Mouse (Mus musculus) hindbrain, embryonic 10.5 days (tissue): ENCODE results near the gene Nrp2. TPM values are rescaled to one million over a fixed set of nuclear protein-coding genes. Genes with fewer than 3 reads are reported as not detected.

Experiments used
- DNase-seq: peaks from one replicate; pipeline ENCODE4 v3.0.0-alpha.2; 2017; ENCODE audit warnings: low spot score
- H3K27ac ChIP-seq: fragments of 300-500 bp; sonication (generic); 2 replicates; pipeline ENCODE4 v1.5.1; 2016; ENCODE audit warnings: mild to moderate bottlenecking, moderate library complexity
- H3K27me3 ChIP-seq: fragments of 300-500 bp; sonication (generic); 2 replicates; pipeline ENCODE4 v1.6.1; 2016; ENCODE audit warnings: mild to moderate bottlenecking; ENCODE audit not compliant: poor library complexity, insufficient read depth, severe bottlenecking
- H3K36me3 ChIP-seq: fragments of 300-500 bp; sonication (generic); 2 replicates; pipeline ENCODE4 v1.6.1; 2016; ENCODE audit warnings: mild to moderate bottlenecking, moderate library complexity
- H3K4me1 ChIP-seq: fragments of 300-500 bp; sonication (generic); replicated peaks from 2 replicates; pipeline ENCODE4 v1.6.1; 2016; ENCODE audit warnings: mild to moderate bottlenecking
- H3K4me3 ChIP-seq: fragments of 300-500 bp; sonication (generic); 2 replicates; pipeline ENCODE4 v1.5.1; 2016; ENCODE audit warnings: mild to moderate bottlenecking, moderate library complexity
- H3K9me3 ChIP-seq: fragments of 300-500 bp; sonication (generic); 2 replicates; pipeline ENCODE4 v1.6.1; 2016; ENCODE audit warnings: mild to moderate bottlenecking, moderate library complexity
- WGBS: fragments of 180-500 bp; shearing (Covaris S2); methylation state at CpG from one replicate; pipeline ENCODE4 v1.1.7; 2016; 5-methylcytosine and 5-hydroxymethylcytosine counted together
- polyA plus RNA-seq: library from polyadenylated mRNA; unstranded; fragments of >200 nt; fragmentation: Nextera tagmentation; extraction: Ambion mirVana; gene quantifications from 2 replicates; pipeline ENCODE4 v1.2.1, GENCODE M21; 2016

Nrp2 gene
- polyA plus RNA-seq, result 21.8 and 23.1 TPM in 2 replicates

DNA sequence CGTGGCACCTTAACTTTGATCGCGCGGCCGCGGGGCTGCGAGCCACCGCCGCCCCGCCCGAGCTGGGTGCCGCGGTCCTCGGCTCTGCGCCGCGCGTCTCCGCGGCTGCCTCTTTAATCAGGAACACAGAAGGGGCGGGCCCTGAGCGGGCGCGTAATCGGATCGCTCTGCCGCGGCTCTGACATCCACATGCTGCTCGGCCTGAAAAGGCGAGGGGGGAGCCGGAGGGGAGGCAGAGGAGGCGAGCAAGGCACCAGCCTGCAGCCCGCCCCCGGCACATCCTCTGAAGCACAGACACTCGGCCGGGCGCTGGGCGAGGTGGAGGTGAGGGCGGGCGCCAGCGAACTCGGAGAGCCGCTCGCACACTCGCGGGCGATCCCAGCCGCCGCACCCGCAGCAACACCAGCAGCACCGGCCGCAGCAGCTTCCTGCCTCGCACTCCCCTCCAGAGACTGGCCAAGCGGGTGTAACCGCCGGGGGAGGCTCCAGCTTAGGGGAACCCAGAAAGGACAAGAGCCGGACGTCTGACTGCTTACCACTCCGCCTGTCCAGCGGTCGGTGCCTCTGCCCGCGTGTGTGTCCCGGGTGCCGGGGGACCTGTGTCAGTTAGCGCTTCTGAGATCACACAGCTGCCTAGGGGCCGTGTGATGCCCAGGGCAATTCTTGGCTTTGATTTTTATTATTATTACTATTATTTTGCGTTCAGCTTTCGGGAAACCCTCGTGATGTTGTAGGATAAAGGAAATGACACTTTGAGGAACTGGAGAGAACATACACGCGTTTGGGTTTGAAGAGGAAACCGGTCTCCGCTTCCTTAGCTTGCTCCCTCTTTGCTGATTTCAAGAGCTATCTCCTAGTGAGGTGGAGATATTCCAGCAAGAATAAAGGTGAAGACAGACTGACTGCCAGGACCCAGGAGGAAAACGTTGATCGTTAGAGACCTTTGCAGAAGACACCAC is at the start of gene Nrp2:
Gene Nrp2, plus strand, starts transcription at position 128 of the 959 bp plus-strand sequence.
- Histone ChIP-seq H3K27ac (peak within 1 kb of the TSS; percentile 89), H3K4me1 (peaks cover 70% of the 10 kb centered on the region), H3K36me3 (no peaks in the 10 kb centered on the region), H3K4me3 (peak within 1 kb of the TSS; percentile 77), H3K9me3 (no peaks in the 10 kb centered on the region), H3K27me3 (peaks cover 79% of the 10 kb centered on the region)
- under 1% methylated on average over 76 of the region's 76 CpGs for WGBS
- peak; percentile 90 for DNase-seq

DNA sequence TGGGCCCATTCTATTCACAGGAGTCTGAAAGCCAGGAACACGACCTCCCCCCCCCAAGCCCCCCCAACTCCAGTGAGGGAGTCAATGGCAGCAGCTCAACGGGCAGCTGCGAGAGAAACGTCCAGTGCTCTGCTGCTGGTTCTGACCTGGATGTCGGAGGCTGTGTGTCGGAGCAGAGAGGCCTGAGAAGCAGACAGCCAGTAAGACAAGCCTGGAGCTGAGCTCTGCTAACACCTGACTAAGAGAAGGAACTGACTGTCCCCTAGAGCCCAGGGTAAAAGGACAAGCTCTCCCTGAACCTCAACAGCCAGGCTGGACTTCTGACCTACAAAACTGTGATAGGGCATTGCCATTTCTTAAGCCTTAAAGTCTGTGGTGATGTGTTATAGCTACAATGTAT is 48.6 kb upstream of the Nrp2 start:
- H3K27ac ChIP-seq, result no peak overlapping the region
- peaks cover 17% of the 10 kb centered on the region; the same call in 1 of the 2 replicates for H3K4me1 ChIP-seq
- no peak overlapping the region for H3K4me3 ChIP-seq
- WGBS, result 73% methylated on average over 6 of the region's 6 CpGs
- no peaks in the 10 kb centered on the region for H3K36me3 ChIP-seq
- H3K9me3 ChIP-seq, result no peaks in the 10 kb centered on the region
- DNase-seq, result no peak
- no peaks in the 10 kb centered on the region for H3K27me3 ChIP-seq

DNA sequence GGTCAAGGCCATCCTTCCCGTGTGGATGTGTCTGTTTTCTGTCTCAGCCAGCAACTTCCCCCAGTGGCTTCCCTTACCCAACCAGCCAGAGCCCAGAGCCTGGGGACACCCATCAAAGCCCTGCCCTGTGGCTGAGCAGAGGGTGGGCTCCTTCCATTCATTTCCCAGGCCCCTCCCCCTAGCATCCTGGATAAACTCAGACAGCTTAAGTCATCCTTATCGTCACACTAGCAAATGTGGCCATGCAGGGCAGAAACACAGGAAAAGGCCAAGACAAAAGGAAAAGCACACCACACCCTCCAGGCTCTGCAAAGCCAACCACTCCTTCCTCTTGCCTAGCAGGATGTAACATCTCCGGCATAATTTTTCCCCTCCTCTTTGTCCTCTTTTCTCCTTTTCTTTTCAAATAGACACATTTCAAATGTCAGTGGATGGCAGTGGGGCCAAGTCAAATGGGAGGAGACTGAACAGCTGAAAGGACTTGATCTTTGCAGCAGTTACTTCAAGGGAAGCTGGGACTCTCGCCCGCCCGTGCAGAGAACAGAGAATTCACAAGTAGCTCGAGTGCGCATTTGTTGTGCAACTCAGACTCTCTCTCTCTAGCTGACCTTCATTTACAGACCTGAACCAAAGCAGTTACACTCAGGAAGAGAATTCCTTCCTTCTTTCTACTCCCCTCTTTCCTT is 38.0 kb upstream of the Nrp2 start:
- peak overlapping the region; percentile 75 for H3K27ac ChIP-seq
- DNase-seq, result peak; percentile 37

DNA sequence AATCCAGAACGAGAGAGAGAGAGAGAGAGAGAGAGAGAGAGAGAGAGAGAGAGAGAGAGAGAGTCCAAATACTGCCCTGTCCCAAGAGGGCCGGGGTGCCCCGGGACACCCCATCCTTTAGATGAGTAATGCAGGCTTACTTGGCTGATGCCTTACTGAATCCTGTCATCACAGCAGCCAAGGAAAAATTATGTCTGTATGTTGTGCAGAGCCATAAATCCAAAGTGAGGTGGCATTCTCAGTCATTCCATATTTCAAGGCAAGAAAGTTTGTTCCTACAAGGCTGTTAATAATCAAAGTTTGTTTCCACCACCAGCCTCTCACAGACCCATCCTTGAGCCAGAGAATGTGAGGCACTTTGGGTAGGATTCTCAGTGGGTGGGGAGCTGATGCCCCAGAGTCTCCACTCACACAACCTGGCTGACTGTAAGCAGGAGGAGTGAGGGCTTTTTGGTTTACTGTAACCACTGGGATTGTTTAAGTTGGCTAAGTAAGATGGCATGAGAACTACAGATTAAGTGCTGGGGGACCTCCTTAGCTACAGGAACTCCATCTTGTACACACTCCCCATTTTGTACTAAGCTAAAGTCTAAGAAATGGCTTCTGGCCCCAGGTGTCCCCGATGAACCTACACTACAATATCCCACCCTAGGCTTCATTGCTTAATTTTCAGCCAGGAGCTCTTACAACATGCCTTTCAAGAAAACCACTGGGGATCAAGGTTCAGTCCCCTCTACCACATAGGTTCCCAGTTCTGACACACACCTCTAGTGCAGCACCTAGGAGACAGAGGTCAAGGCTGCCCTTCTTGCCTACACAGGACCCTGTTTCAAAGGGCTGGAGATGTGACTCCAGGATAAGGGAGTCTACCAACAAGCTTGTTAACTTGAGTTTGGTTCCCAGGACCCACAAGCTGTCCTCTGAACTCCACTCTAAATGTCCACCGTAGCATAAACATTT is 37.0 kb upstream of the Nrp2 start:
- Histone ChIP-seq H3K4me3 (no peak overlapping the region), H3K27ac (peak overlapping the region; percentile 75), H3K4me1 (peaks cover 14% of the 10 kb centered on the region), H3K36me3 (no peaks in the 10 kb centered on the region), H3K27me3 (no peaks in the 10 kb centered on the region), H3K9me3 (peaks cover 6% of the 10 kb centered on the region)
- DNase-seq, result no peak
- WGBS, result 84% methylated on average over 5 of the region's 5 CpGs

More for the DNA sequence above, 38.0 kb upstream of the Nrp2 start:
- H3K36me3 ChIP-seq, result no peaks in the 10 kb centered on the region
- peaks cover 6% of the 10 kb centered on the region for H3K9me3 ChIP-seq
- no peaks in the 10 kb centered on the region for H3K27me3 ChIP-seq
- peaks cover 14% of the 10 kb centered on the region for H3K4me1 ChIP-seq
- H3K4me3 ChIP-seq, result no peak overlapping the region
- WGBS, result 29% methylated on average over 8 of the region's 8 CpGs

DNA sequence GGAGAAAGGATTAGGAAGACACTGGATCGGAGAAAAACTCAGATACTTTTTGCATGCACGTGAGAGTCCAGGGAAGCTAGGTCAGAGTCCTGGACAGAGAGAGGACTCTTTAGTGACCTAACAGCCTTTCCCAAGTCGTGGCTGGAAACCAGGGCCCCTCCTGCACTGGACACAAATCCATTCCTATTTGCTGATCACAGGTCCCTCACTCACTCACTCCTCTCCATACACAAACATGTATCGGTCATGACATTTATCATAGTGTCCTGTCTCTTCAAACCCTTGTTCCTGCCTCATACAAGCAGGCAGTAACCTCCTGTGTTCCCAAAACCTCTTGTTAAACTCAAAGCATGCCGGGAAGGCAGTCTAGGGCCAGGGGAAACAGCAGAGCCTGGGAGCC is 36.3 kb upstream of the Nrp2 start:
- WGBS, result 83% methylated on average over 5 of the region's 5 CpGs
- DNase-seq, result no peak
- no peak overlapping the region for H3K4me3 ChIP-seq
- H3K27ac ChIP-seq, result no peak overlapping the region
- peaks cover 14% of the 10 kb centered on the region for H3K4me1 ChIP-seq
- H3K9me3 ChIP-seq, result peaks cover 6% of the 10 kb centered on the region
- H3K27me3 ChIP-seq, result no peaks in the 10 kb centered on the region
- H3K36me3 ChIP-seq, result no peaks in the 10 kb centered on the region

DNA sequence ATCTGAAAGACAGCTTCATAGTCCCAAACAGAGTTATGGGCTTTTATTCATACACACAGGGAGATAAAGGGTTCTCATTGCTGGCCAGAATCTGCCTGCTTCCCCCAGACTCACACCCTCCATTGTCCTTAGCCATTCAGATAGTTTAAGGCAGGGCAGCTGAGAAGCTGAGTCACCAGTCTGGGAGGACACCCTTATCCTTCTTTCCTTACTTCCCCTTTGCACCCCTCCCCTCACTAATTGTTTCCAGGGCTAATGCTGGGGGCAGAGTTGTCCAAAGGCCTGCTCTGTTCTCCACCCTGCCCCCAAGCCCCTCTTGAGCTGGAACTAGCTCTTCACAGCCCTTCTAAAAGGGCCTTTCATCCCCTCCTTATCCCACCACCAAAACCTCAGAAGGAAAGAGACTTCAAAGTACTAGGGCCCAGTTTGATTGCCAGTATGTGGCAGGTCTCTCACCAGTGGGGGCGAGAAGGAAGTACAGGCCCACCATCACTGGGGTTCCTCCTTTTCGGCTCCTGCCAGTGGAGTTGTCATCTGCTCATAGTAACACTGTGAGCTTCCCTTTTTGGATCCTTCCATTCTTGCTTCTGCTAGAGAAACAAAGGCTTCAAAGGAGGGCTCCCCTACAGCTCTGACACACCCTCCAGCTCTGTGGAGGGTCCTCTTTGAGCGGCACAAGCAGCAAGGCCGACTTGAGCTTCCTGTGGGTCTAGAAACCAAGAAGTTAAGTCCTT is 24.3 kb upstream of the Nrp2 start:
- Histone ChIP-seq H3K9me3 (peaks cover 8% of the 10 kb centered on the region; the same call in 1 of the 2 replicates), H3K4me1 (peaks cover 33% of the 10 kb centered on the region), H3K27me3 (no peaks in the 10 kb centered on the region), H3K27ac (peak overlapping the region; percentile 45), H3K36me3 (no peaks in the 10 kb centered on the region), H3K4me3 (no peak overlapping the region)
- no peak for DNase-seq
- 32% methylated on average over 4 of the region's 4 CpGs for WGBS

DNA sequence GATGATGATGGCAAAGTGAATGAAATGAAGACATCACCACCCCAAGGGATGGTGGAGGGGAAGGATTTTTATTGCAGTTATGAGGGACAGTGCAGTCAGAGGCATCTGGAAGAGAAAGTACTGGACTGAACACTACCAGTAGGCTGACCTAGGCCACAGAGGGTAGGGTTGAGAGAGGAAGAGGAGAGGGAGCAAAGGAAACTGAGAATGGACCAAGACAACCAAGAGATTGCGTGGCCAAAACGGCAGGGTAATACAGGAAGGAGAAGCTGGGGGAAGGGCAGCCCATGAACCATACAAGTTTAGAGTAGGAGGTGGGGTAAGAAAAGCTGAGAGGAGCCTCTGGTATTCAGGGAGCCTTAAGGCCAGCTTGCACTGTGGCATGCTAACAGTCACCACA is 23.6 kb upstream of the Nrp2 start:
- WGBS, result 96% methylated on average over 2 of the region's 2 CpGs
- peaks cover 8% of the 10 kb centered on the region; the same call in 1 of the 2 replicates for H3K9me3 ChIP-seq
- H3K4me3 ChIP-seq, result no peak overlapping the region

DNA sequence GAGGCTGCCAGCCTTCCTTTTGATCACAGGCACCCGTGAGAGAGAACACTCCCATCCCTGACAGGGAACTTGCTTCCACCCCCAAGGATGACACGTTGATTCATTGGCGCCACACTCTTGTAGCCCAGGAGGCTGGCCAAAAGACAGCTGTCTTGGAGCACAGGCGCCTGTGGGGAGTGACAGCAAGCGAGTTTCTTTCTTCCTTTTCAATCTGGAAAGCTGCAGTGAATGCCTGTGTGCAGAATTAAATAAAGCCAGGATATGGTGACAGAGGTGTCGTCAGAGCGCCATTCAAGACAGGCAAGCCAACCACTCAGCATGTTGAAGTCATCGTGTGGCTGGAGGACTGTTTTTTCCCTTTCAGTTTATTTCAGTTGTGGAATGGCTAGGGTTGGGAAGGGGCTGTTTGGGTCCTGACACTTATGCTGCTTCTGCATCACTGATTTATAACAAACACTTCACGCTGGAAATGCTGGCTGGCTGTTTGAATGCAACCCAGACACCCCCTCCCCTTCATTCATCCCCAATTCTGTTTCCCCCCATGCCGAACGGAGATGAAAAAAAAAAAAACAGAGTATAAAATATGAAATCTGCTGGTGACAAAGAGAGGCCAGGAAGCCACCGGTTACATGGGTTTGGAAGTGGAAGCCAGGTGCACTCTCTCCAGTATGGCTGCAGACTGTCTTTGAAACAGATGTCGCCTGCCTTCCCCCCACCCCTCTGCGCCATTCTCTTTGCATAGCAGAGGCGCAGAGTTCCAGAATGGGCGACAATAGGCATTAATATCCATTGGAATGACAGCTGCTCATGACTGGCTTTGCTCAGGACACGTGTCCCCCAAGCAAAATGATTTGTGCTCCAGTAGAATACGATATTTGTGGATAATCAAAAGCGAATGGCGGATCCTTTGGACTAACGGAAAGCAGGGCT is 20.4 kb upstream of the Nrp2 start:
- peak; percentile 37 for DNase-seq
- peaks cover 33% of the 10 kb centered on the region for H3K4me1 ChIP-seq
- no peaks in the 10 kb centered on the region for H3K27me3 ChIP-seq
- H3K36me3 ChIP-seq, result no peaks in the 10 kb centered on the region
- peaks cover 4% of the 10 kb centered on the region; the same call in 1 of the 2 replicates for H3K9me3 ChIP-seq
- H3K27ac ChIP-seq, result peak overlapping the region; percentile 70
- peak overlapping the region; percentile 1; the same call in 1 of the 2 replicates for H3K4me3 ChIP-seq
- 54% methylated on average over 21 of the region's 21 CpGs for WGBS

More for the DNA sequence above, 23.6 kb upstream of the Nrp2 start:
- H3K4me1 ChIP-seq, result peaks cover 33% of the 10 kb centered on the region
- H3K36me3 ChIP-seq, result no peaks in the 10 kb centered on the region
- DNase-seq, result no peak
- no peaks in the 10 kb centered on the region for H3K27me3 ChIP-seq
- H3K27ac ChIP-seq, result no peak overlapping the region

DNA sequence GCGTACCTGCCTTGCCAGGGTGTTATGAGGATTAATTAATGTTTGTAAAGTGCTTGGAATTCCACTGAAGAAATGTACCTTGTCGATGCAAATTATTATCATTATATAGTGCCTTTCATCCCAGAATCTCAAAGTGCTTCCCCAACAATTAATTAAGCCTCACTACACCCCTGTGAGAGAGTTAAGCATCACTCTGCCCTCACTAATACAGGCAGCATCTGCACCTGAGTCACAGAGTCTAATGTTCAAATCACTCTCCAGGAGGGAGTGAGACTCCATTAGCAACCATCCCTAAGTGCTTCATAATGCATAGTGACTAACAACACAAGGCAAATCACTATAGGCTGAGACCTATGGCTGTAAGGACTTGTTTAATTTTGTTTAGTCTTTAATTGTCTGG is 19.6 kb upstream of the Nrp2 start:
- Histone ChIP-seq H3K9me3 (no peaks in the 10 kb centered on the region), H3K4me1 (peaks cover 32% of the 10 kb centered on the region), H3K36me3 (no peaks in the 10 kb centered on the region), H3K4me3 (no peak overlapping the region), H3K27ac (no peak overlapping the region; the same call in 1 of the 2 replicates), H3K27me3 (no peaks in the 10 kb centered on the region)
- DNase-seq, result no peak
- 94% methylated on average over 2 of the region's 2 CpGs for WGBS

DNA sequence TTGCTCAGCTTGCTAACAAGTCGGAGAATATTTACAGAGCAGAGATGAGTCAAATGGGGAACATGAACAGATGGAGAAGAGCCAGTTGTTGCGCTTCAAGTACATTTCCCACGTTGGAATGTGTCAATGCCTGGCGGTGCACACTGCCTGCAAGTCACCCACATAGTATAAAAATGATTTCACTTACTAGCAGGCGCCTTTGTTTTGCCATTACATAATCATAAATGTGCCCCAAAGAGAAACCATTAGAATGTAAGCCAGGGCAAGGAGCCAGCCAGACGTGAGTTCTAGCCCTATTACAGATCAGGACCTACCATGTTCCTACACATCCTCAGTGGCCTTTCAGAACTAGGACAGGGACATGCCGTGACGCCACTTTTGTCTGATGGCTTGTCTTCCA is 15.6 kb upstream of the Nrp2 start:
- WGBS, result 93% methylated on average over 8 of the region's 8 CpGs
- H3K27ac ChIP-seq, result no peak overlapping the region

DNA sequence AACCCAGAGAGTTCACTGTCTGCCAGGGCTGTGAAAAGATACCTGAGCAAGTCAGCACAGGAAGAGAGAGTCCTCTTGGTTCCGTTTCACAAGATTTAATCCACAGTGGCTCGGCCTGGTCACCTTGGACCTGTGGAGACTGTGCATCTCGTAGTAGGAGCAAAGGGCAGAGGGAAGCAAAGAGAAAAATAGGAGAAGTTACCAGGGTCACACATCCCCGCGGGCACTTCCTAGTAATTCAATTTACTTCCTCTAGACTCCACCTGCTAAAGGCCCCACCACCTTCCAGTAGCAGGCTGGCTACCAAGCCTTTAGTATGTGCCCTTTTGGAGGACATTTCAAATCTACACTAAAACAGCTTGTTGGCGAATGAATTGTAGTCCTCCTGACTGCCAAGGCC is 11.9 kb upstream of the Nrp2 start:
- H3K36me3 ChIP-seq, result no peaks in the 10 kb centered on the region
- 88% methylated on average over 6 of the region's 6 CpGs for WGBS
- DNase-seq, result no peak
- 0 out of 2 replicates have a peak, but pooled peaks cover 5% of the 10 kb centered on the region for H3K27me3 ChIP-seq
- no peak overlapping the region for H3K27ac ChIP-seq
- 0 out of 2 replicates have a peak, but pooled peaks cover under 1% of the 10 kb centered on the region for H3K4me1 ChIP-seq
- no peaks in the 10 kb centered on the region for H3K9me3 ChIP-seq
- H3K4me3 ChIP-seq, result no peak overlapping the region

More for the DNA sequence above, 15.6 kb upstream of the Nrp2 start:
- no peak overlapping the region for H3K4me3 ChIP-seq
- H3K4me1 ChIP-seq, result peaks cover 12% of the 10 kb centered on the region
- H3K9me3 ChIP-seq, result no peaks in the 10 kb centered on the region
- no peaks in the 10 kb centered on the region for H3K27me3 ChIP-seq
- no peaks in the 10 kb centered on the region for H3K36me3 ChIP-seq
- no peak for DNase-seq
